Mouse (Mus musculus) urinary bladder, postnatal 14 days (tissue): ENCODE measurements at regions not wholly inside any gene's neighbourhood (a gene's known extent, or its start where the extent isn't known, plus 50 kb on each side); places are given as distances from the start of the nearest gene placed in this dataset.

Experiments used
- DNase-seq: peaks from one replicate; pipeline ENCODE4 v3.0.0; 2021; ENCODE audit warnings: low spot score

GRCm38 (mm10) chr2:108584799-108585198 is 695.7 kb upstream of the Kif18a start:
- DNase-seq: no peak

- no peak for DNase-seq
Measured at GRCm38 (mm10) chr2:108593555-108593954, 687.0 kb upstream of the Kif18a start.

- DNase-seq: no peak
Measured at GRCm38 (mm10) chr2:108600346-108600745, 680.2 kb upstream of the Kif18a start.

GRCm38 (mm10) chr2:108619580-108619979 is 661.0 kb upstream of the Kif18a start:
- DNase-seq: no peak

- DNase-seq: peak; percentile 8
Measured at GRCm38 (mm10) chr2:108622367-108623162, 658.0 kb upstream of the Kif18a start.

- no peak for DNase-seq
Measured at GRCm38 (mm10) chr2:108635644-108636043, 644.9 kb upstream of the Kif18a start.

- no peak for DNase-seq
Measured at GRCm38 (mm10) chr2:108660697-108661388, 619.7 kb upstream of the Kif18a start.

- no peak for DNase-seq
Measured at GRCm38 (mm10) chr2:108677777-108678380, 602.7 kb upstream of the Kif18a start.

GRCm38 (mm10) chr2:108681574-108681973 is 599.0 kb upstream of the Kif18a start:
- DNase-seq: no peak

- no peak for DNase-seq
Measured at GRCm38 (mm10) chr2:108686019-108686743, 594.4 kb upstream of the Kif18a start.

- peak; percentile 48 for DNase-seq
Measured at GRCm38 (mm10) chr2:108690091-108690490, 590.4 kb upstream of the Kif18a start.

- no peak for DNase-seq
Measured at GRCm38 (mm10) chr2:108691156-108692007, 589.2 kb upstream of the Kif18a start.

GRCm38 (mm10) chr2:108701308-108701707 is 579.2 kb upstream of the Kif18a start:
- no peak for DNase-seq

- no peak for DNase-seq
Measured at GRCm38 (mm10) chr2:108707856-108708855, 572.4 kb upstream of the Kif18a start.

- no peak for DNase-seq
Measured at GRCm38 (mm10) chr2:108742079-108742478, 538.5 kb upstream of the Kif18a start.

- no peak for DNase-seq
Measured at GRCm38 (mm10) chr2:108743511-108743910, 537.0 kb upstream of the Kif18a start.

- no peak for DNase-seq
Measured at GRCm38 (mm10) chr2:108744797-108745196, 535.7 kb upstream of the Kif18a start.

GRCm38 (mm10) chr2:108753494-108754225 is 526.9 kb upstream of the Kif18a start:
- no peak for DNase-seq

GRCm38 (mm10) chr2:108755821-108756220 is 524.7 kb upstream of the Kif18a start:
- no peak for DNase-seq
